Mouse (Mus musculus): Measurements from ENCODE around the gene Rassf2. TPM values are rescaled to one million over a fixed set of nuclear protein-coding genes. Genes with fewer than 3 reads are reported as not detected.

The Rassf2 gene
- polyA plus RNA-seq, 1 experiment from 2014 or later = 8.1 TPM

GRCm38 (mm10) chr2:132039894-132040293 lies 9.8 kb upstream of the Rassf2 start:
- Histone ChIP-seq H3K36me3 (ENCODE audit: insufficient read depth, low read length) (no peaks in the 10 kb centered on the region), H3K4me1 (ENCODE audit: insufficient read depth, low read length) (0 out of 2 replicates have a peak, but pooled peaks cover 4% of the 10 kb centered on the region), H3K9me3 (ENCODE audit: low read length) (no peaks in the 10 kb centered on the region), H3K9ac (replicated peaks; ENCODE audit: low read length) (no peak overlapping the region), H3K4me2 (replicated peaks; ENCODE audit: low read depth, low read length) (no peak overlapping the region), H3K4me3 (ENCODE audit: low read length) (no peak overlapping the region), H3K27me3 (ENCODE audit: insufficient read depth, low read length) (no peaks in the 10 kb centered on the region), H3K27ac (ENCODE audit: low read length) (no peak overlapping the region)
- ATAC-seq (ENCODE audit: low FRiP score, low TSS enrichment) = no peak
- 54% methylated on average over 7 of the region's 7 CpGs for WGBS

GRCm38 (mm10) chr2:132036326-132036725 lies 6.3 kb upstream of the Rassf2 start:
- H3K9ac ChIP-seq (replicated peaks; ENCODE audit: low read length) = no peak overlapping the region
- H3K4me1 ChIP-seq (ENCODE audit: insufficient read depth, low read length) = no peaks in the 10 kb centered on the region
- no peak overlapping the region for H3K4me2 ChIP-seq (replicated peaks; ENCODE audit: low read depth, low read length)
- no peak for ATAC-seq (ENCODE audit: low FRiP score, low TSS enrichment)
- H3K27ac ChIP-seq (ENCODE audit: low read length) = no peak overlapping the region
- no peak overlapping the region for H3K4me3 ChIP-seq (ENCODE audit: low read length)
- H3K27me3 ChIP-seq (ENCODE audit: insufficient read depth, low read length) = 0 out of 2 replicates have a peak, but pooled peaks cover under 1% of the 10 kb centered on the region
- WGBS = 70% methylated on average over 5 of the region's 5 CpGs
- H3K9me3 ChIP-seq (ENCODE audit: low read length) = no peaks in the 10 kb centered on the region
- H3K36me3 ChIP-seq (ENCODE audit: insufficient read depth, low read length) = no peaks in the 10 kb centered on the region

- Histone ChIP-seq H3K36me3 (ENCODE audit: insufficient read depth, low read length) (no peaks in the 10 kb centered on the region), H3K9me3 (ENCODE audit: low read length) (no peaks in the 10 kb centered on the region), H3K4me1 (ENCODE audit: insufficient read depth, low read length) (peaks cover 5% of the 10 kb centered on the region), H3K4me3 (ENCODE audit: low read length) (no peak overlapping the region), H3K4me2 (replicated peaks; ENCODE audit: low read depth, low read length) (no peak overlapping the region), H3K9ac (replicated peaks; ENCODE audit: low read length) (no peak overlapping the region), H3K27me3 (ENCODE audit: insufficient read depth, low read length) (0 out of 2 replicates have a peak, but pooled peaks cover 3% of the 10 kb centered on the region), H3K27ac (ENCODE audit: low read length) (peak overlapping the region; percentile 24; the same call in 1 of the 2 replicates)
- ATAC-seq (ENCODE audit: low FRiP score, low TSS enrichment) = no peak
- 68% methylated on average over 11 of the region's 11 CpGs for WGBS
Observed at GRCm38 (mm10) chr2:132035470-132035835, 5.4 kb upstream of the Rassf2 start.

GRCm38 (mm10) chr2:132034590-132035469 lies 4.8 kb upstream of the Rassf2 start:
- 77% methylated on average over 4 of the region's 4 CpGs for WGBS
- no peaks in the 10 kb centered on the region for H3K36me3 ChIP-seq (ENCODE audit: insufficient read depth, low read length)
- H3K9ac ChIP-seq (replicated peaks; ENCODE audit: low read length) = no peak overlapping the region
- ATAC-seq (ENCODE audit: low FRiP score, low TSS enrichment) = no peak
- H3K27me3 ChIP-seq (ENCODE audit: insufficient read depth, low read length) = 0 out of 2 replicates have a peak, but pooled peaks cover 3% of the 10 kb centered on the region
- no peaks in the 10 kb centered on the region for H3K9me3 ChIP-seq (ENCODE audit: low read length)
- no peak overlapping the region for H3K4me3 ChIP-seq (ENCODE audit: low read length)
- peaks cover 8% of the 10 kb centered on the region for H3K4me1 ChIP-seq (ENCODE audit: insufficient read depth, low read length)
- H3K27ac ChIP-seq (ENCODE audit: low read length) = peak overlapping the region; percentile 24; the same call in 1 of the 2 replicates
- no peak overlapping the region for H3K4me2 ChIP-seq (replicated peaks; ENCODE audit: low read depth, low read length)

- Histone ChIP-seq H3K9me3 (ENCODE audit: low read length) (no peaks in the 10 kb centered on the region), H3K9ac (replicated peaks; ENCODE audit: low read length) (no peak overlapping the region), H3K4me1 (ENCODE audit: insufficient read depth, low read length) (peaks cover 13% of the 10 kb centered on the region), H3K4me2 (replicated peaks; ENCODE audit: low read depth, low read length) (no peak overlapping the region), H3K27me3 (ENCODE audit: insufficient read depth, low read length) (peaks cover 27% of the 10 kb centered on the region), H3K4me3 (ENCODE audit: low read length) (no peak overlapping the region), H3K27ac (ENCODE audit: low read length) (no peak overlapping the region), H3K36me3 (ENCODE audit: insufficient read depth, low read length) (no peaks in the 10 kb centered on the region)
- WGBS = 76% methylated on average over 11 of the region's 11 CpGs
- no peak for ATAC-seq (ENCODE audit: low FRiP score, low TSS enrichment)
Observed at GRCm38 (mm10) chr2:132031364-132032095, 1.5 kb upstream of the Rassf2 start.

- ATAC-seq (ENCODE audit: low FRiP score, low TSS enrichment) = no peak
- whole genome bisulfite sequencing = 17% methylated on average over 23 of the region's 23 CpGs
- H3K27me3 ChIP-seq (ENCODE audit: insufficient read depth, low read length) = peaks cover 27% of the 10 kb centered on the region
- H3K9me3 ChIP-seq (ENCODE audit: low read length) = no peaks in the 10 kb centered on the region
- H3K27ac ChIP-seq (ENCODE audit: low read length) = peak overlapping the region; percentile 37; the same call in 1 of the 2 replicates
- no peaks in the 10 kb centered on the region for H3K36me3 ChIP-seq (ENCODE audit: insufficient read depth, low read length)
- H3K4me2 ChIP-seq (replicated peaks; ENCODE audit: low read depth, low read length) = peak overlapping the region; percentile 89
- H3K4me3 ChIP-seq (ENCODE audit: low read length) = peak overlapping the region; percentile 54
- H3K4me1 ChIP-seq (ENCODE audit: insufficient read depth, low read length) = peaks cover 13% of the 10 kb centered on the region
- peak overlapping the region; percentile 65 for H3K9ac ChIP-seq (replicated peaks; ENCODE audit: low read length)
Observed at GRCm38 (mm10) chr2:132030418-132031363, 633 bp upstream of the Rassf2 start.

- H3K27ac ChIP-seq (ENCODE audit: low read length) = peak overlapping the region; percentile 40; the same call in 1 of the 2 replicates
- peak overlapping the region; percentile 65 for H3K9ac ChIP-seq (replicated peaks; ENCODE audit: low read length)
- H3K4me3 ChIP-seq (ENCODE audit: low read length) = peak overlapping the region; percentile 54
- H3K27me3 ChIP-seq (ENCODE audit: insufficient read depth, low read length) = peaks cover 27% of the 10 kb centered on the region
- H3K9me3 ChIP-seq (ENCODE audit: low read length) = no peaks in the 10 kb centered on the region
- peaks cover 13% of the 10 kb centered on the region for H3K4me1 ChIP-seq (ENCODE audit: insufficient read depth, low read length)
- ATAC-seq (ENCODE audit: low FRiP score, low TSS enrichment) = peak; percentile 8; the same call in 1 of the 2 replicates
- peak overlapping the region; percentile 89 for H3K4me2 ChIP-seq (replicated peaks; ENCODE audit: low read depth, low read length)
- WGBS = under 1% methylated on average over 36 of the region's 36 CpGs
- no peaks in the 10 kb centered on the region for H3K36me3 ChIP-seq (ENCODE audit: insufficient read depth, low read length)
Observed at GRCm38 (mm10) chr2:132028894-132029605, 1.0 kb downstream of the Rassf2 start.

GRCm38 (mm10) chr2:132028107-132028506 lies 2.0 kb downstream of the Rassf2 start:
- no peak for ATAC-seq (ENCODE audit: low FRiP score, low TSS enrichment)
- peak overlapping the region; percentile 54 for H3K4me3 ChIP-seq (ENCODE audit: low read length)
- no peaks in the 10 kb centered on the region for H3K9me3 ChIP-seq (ENCODE audit: low read length)
- 64% methylated on average over 5 of the region's 5 CpGs for WGBS
- no peak overlapping the region for H3K27ac ChIP-seq (ENCODE audit: low read length)
- peaks cover 13% of the 10 kb centered on the region for H3K4me1 ChIP-seq (ENCODE audit: insufficient read depth, low read length)
- no peak overlapping the region for H3K9ac ChIP-seq (replicated peaks; ENCODE audit: low read length)
- H3K27me3 ChIP-seq (ENCODE audit: insufficient read depth, low read length) = peaks cover 27% of the 10 kb centered on the region
- H3K36me3 ChIP-seq (ENCODE audit: insufficient read depth, low read length) = no peaks in the 10 kb centered on the region
- H3K4me2 ChIP-seq (replicated peaks; ENCODE audit: low read depth, low read length) = peak overlapping the region; percentile 89
